Mouse (Mus musculus): Measurements from ENCODE around the gene Pilrb1.

Gene Pilrb1

DNA sequence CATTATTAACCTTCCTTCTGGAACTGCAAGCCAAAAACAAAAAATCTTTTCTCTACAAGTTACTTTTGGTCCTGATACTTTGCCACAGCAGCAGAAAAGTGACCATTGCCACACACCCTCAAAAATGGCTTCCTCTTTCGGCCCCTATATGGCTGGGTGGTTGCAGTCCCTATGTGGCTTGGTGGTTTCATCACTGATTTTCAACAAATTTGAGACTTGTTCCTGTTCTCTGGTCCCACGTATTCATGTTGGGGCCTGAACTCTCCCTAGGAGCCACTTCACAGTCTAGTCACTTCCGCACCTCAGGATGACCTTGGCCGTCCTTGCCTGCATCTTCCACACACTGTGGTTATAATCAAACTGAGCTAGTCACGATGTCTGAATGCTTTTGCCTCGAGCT, 29.2 kb downstream of the Pilrb1 start:
- CTCF ChIA-PET = no interaction called here

DNA sequence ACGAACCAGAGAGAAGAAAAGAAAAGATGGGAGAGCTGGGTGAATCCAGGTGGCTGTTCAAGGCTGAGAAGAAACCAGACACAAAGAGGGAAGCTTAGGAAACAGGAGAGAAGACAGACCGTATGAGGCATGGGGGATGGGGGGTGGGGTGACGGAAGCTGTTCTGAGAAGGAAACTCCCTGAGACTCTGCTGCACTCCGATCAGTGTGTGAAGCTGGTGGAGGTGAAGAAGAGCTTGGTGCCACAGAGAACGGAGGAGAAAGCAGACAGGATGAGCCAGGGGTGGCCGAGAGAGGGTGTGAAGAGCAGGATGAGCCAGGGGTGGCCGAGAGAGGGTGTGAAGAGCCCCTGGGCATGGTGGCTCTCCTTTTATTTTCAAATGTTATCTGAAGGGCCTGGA, 31.5 kb downstream of the Pilrb1 start:
- CTCF ChIA-PET = no interaction called here

DNA sequence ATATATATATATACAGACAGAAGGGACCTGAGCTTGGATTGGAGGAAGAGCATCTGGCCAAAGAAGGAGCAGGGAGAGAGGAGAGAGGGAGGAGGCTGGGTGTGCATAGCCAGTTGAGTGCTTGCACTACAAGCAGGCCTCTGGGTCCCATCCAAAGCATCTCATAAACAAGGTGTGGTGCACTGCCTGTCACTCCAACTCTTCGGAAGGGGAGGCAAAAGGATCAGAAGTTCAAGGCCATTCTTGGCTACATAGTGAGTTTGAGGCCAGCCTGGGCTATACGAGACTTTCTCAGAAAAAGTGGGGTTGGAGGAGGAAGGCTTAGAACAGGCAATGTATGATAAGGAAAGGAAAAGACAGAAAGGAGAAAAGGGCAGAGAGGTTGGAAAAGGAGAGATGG, 31.9 kb downstream of the Pilrb1 start:
- CTCF ChIA-PET = no interaction called here

DNA sequence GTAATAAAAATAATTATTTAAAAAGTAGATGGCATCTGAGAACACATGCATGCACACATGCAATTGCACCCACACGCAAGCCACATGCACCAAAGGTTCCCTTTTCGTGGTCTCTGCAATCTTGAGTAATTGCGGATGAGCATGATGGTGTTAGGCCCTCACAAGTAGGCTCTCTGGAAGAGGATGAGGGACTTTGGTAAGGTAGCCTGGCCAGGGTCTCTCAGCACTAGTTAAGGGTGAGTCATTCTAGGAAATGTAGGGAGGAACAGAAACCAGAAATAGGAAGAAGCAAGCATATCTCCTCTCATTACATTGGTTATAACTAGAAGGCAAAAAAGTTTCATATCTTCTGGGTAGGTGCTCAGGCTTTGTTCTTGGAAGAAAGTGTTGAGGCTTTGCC, 32.9 kb downstream of the Pilrb1 start:
- CTCF ChIA-PET = no interaction called here

DNA sequence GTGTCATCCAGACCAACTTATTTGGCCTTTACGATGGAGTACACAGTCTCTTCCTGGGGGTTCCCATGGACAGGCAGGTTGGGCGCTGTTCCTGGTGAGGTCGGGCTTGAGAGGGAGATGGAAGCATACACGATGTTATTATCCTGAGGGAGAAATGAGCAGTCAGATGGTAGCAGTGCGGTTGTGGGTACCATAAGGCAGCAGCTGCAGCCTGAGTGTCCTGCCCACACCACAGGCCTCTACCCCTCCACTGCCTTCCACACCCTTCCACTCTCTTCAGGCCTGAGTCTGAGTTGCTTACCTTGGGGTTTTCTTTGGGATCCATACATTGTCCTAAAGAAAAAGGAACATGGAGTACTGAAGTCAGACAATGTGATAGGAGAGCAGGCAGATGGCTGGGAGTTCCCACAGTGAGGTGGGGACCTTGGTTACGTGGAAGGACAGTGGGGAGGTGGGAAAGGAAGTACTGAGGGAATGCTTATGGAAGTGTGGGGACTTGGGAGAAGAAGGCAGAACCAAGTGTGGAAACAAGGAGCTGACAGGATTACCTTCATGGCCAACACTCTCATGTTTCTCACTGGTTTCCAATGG, 34.4 kb downstream of the Pilrb1 start:
- CTCF ChIA-PET = no interaction called here

DNA sequence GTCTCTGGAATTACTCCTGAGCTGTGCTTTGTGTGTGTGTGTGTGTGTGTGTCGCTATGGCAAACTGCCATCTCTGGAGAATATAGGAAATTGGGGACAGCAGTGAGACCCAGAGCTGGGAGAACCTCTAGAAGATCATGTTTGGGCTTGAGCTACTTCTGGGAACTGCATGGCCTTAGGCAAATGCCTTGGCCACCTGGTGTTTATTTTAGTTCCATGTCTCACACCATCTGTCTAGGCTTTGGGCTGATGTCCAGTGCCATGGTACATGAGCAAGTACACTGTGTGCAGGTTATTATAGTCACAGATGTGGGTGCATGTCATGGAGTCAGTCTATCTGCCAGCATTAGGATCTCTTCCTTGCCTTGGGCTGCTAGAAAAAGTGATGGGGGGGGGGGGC, 35.3 kb downstream of the Pilrb1 start:
- CTCF ChIA-PET = no interaction called here

DNA sequence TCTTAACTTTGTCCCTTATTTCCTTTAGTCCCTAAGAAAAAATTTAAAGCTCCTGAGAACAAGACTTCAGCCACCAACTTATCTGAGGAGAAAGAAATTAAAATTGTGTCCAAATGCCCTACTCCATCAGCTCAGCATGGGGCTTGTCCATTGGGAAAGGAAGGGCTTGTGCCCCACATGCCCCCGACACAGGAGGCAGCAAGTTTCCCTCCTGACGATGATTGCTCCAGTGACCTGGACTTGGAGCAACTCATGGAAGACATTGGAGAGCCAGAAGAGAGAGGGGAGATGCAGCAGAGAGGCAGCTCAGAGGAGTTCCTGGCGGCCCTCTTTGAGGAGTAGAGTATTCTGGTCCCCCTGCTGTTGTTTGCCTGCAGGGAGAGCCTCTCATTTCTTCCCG, 35.8 kb downstream of the Pilrb1 start:
- CTCF ChIA-PET = no interaction called here

DNA sequence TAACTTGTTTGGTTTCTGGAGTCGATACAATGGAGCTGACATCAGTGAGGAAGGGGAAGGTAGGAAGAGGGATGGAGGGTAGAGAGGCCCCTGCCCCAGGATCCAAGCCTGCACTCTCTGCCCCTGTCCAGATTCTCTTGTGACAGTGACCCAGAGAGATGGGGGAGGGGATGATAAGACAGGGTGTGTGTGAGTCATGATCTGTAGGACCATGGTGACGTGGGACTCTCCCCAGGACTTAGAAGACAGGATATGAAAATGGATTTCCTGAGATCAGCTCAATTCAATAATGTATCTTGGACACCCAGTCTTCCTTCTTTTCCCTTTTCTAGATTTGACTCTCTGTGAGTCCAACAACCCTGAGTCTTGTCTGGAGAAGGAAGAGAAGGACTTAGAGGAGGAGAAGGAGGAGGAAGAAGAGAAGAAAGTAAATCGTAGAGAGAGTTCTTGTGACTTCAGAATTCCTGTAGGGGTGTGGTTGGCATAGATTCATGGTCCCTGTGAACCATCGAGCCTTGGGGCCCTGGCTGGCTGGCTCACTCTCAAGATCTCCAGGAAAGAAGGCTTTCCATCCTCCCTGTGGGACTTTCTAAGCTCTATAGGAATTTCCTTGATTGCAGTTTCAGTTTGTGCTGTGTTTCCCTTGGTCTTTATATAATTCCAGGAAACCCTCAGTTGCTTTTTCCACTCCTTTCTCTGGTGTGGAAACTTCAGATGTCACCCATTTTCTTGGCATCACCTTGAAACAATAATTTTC, 40.3 kb downstream of the Pilrb1 start:
- CTCF ChIA-PET = interaction anchor here (0.6 kb wide), 1 partner anchor 68 kb away, joined by 3 read pairs; no protein-coding TSS in a partner anchor

DNA sequence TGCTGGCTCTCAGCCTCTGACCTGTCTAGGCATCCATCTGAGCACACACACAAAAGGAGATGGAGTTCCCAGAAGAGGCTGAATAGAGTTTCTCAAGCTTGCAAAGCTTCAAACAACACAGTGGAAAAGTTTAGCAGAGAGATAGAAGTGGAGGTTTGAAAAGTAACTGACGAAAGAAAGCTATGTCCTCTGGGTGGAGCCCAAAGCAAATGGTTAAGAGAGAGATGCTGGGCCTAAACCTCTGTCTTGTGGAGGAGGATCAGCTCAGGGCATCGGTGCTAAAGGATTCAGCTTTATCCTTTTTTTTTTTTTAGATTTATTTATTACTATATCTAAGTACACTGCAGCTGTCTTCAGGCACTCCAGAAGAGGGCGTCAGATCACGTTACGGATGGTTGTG, 49.6 kb downstream of the Pilrb1 start:
- CTCF ChIA-PET = no interaction called here

DNA sequence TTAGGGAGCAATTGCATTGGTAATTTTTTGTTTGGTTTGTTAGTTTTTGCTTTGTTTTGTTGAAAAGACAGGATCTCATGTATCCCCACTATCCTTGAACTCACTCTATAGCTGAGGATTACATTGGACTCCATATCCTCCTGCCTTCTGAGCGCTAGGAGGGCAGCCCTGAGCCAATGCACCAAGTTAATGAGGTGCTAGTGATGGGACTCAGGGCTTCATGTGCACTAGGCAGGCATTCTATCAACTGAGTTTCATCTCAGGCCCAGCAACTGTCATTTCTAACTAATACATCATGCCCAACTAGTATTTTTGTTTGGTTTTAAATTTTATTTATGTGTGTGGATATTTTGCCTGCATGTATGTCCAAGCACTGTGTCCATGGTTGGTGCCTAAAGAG, 51.7 kb downstream of the Pilrb1 start:
- CTCF ChIA-PET = no interaction called here

Data from spleen, embryonic (tissue).